Comparison of ENCODE assay signal across 10 mouse cellular contexts in the genomic region with DNA sequence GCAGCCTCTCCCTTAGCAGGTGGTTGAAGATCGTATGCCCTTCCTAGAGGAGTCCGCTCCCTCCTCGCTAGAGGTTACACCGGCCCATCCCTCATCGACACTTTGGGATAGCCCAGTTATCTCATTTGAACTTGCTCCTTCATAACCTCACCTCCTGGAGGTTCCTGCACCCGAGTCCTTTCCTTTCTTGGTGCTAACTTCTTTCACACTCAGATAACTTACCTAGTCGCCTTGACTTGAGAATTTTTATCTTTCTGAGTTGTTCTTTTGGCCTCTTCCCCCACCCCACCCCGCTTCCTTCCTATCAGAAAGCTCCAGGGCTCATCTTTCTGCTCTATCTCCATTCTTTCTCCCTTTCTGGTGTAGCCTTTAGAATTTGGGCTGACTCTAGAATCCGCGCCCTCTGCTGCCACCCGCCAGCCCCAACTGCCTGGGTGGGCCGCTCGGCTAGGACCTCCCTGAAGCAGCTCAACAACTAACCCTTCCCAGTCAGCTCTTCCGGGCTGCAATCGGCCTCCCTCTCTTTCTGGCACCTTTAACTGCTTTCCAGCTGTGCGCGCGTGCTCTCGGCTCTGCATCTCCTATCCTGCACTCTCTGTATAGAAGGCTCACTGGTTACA. TPM values are rescaled to one million over a fixed set of nuclear protein-coding genes. Genes with fewer than 3 reads are reported as not detected.
A peak's percentile ranks its signal among the peaks of the same experiment; 100 is the strongest.
DNase-seq lines count a peak whose midpoint lies in the region; ATAC-seq and TF ChIP-seq lines count a peak whose summit lies in the region.
"Had no signal": no experiment of that assay in that cellular context is flagged by ENCODE, and none has a peak within 500 bp of the region (broad histone marks: within the 10 kb centered on the region; RNA-seq: fewer than 3 reads in every experiment).

No protein-coding gene starts in this region.

- 5% methylated on average over 19 of the region's 19 CpGs for WGBS in heart, embryonic 13.5 days
- WGBS in liver, adult 2 months, result 45% methylated on average over 19 of the region's 19 CpGs
- 8% methylated on average over 19 of the region's 19 CpGs for WGBS in neural tube, embryonic 13.5 days

- DNase-seq in heart, adult 18-20 months, result peak; percentile 34 to 61
- no peak for DNase-seq in heart, adult 8-10 months (ENCODE audit: low spot score)
- no peak for DNase-seq in liver, adult 2 months (ENCODE audit: extremely low read depth, low read depth, low spot score)
- no peak for DNase-seq in cerebellum, postnatal 14 days
- no peak for DNase-seq in cerebellum, postnatal 25 days

- peaks cover 2% of the 10 kb centered on the region; the same call in 1 of the 2 replicates for H3K4me1 ChIP-seq in brown adipose tissue, adult 24 weeks (ENCODE audit: control insufficient read depth, insufficient read depth, insufficient read length, low read length)
- peaks cover 58% of the 10 kb centered on the region for H3K4me1 ChIP-seq in heart, embryonic 13.5 days
- peaks cover 13% of the 10 kb centered on the region for H3K4me1 ChIP-seq in liver, adult 2 months (ENCODE audit: control insufficient read depth, insufficient read depth, low read length)
- H3K4me1 ChIP-seq in neural tube, embryonic 13.5 days (replicated peaks), result peaks cover 11% of the 10 kb centered on the region

- H3K27ac ChIP-seq in brown adipose tissue, adult 24 weeks (replicated peaks; ENCODE audit: low read depth, low read length), result no peak overlapping the region
- peak overlapping the region; percentile 95 for H3K27ac ChIP-seq in heart, embryonic 13.5 days (replicated peaks)
- H3K27ac ChIP-seq in liver, adult 2 months (replicated peaks; ENCODE audit: insufficient read depth, low read depth, low read length), result no peak overlapping the region
- H3K27ac ChIP-seq in neural tube, embryonic 13.5 days (replicated peaks), result no peak overlapping the region

- 0 out of 2 replicates have a peak, but pooled peaks have one; percentile 6 for ATAC-seq in heart, embryonic 13.5 days (ENCODE audit: extremely low read depth, insufficient number of reproducible peaks, low FRiP score, low TSS enrichment)
- no peak for ATAC-seq in neural tube, embryonic 13.5 days (ENCODE audit: low read depth)

- peak overlapping the region; percentile 96 for H3K4me3 ChIP-seq in brown adipose tissue, adult 24 weeks (ENCODE audit: insufficient read depth, low read depth, low read length)
- peak overlapping the region; percentile 90 for H3K4me3 ChIP-seq in heart, embryonic 13.5 days
- peak overlapping the region; percentile 25 for H3K4me3 ChIP-seq in liver, adult 2 months (ENCODE audit: insufficient read depth, low read depth, low read length)
- H3K4me3 ChIP-seq in neural tube, embryonic 13.5 days, result peak overlapping the region; percentile 4; the same call in 1 of the 2 replicates

- H3K27me3 ChIP-seq in heart, embryonic 13.5 days (replicated peaks), result no peaks in the 10 kb centered on the region
- no peaks in the 10 kb centered on the region for H3K27me3 ChIP-seq in liver, adult 2 months (ENCODE audit: control insufficient read depth, insufficient read depth, low read length)
- peaks cover 45% of the 10 kb centered on the region for H3K27me3 ChIP-seq in neural tube, embryonic 13.5 days
- H3K27me3 ChIP-seq: Patski had no signal

- H3K4me2 ChIP-seq in heart, embryonic 13.5 days, result peak overlapping the region; percentile 77
- H3K4me2 ChIP-seq in neural tube, embryonic 13.5 days, result peak overlapping the region; percentile 60

- no peak for TF ChIP-seq CTCF in liver, adult 2 months (IDR thresholded peaks at IDR 0.05; ENCODE audit: low read depth, low read length)

- peaks cover 20% of the 10 kb centered on the region; the same call in 1 of the 2 replicates for H3K79me2 ChIP-seq in liver, adult 2 months (ENCODE audit: control insufficient read depth, insufficient read depth, low read length)

- no peak for TF ChIP-seq POLR2A in liver, adult 2 months (IDR thresholded peaks at IDR 0.05; ENCODE audit: extremely low read depth, insufficient read depth, low read length)

- H3K9ac ChIP-seq in heart, embryonic 13.5 days, result peak overlapping the region; percentile 97
- H3K9ac ChIP-seq in liver, adult 2 months (ENCODE audit: low read depth, low read length), result no peak overlapping the region
- no peak overlapping the region for H3K9ac ChIP-seq in neural tube, embryonic 13.5 days

- H3K36me3 ChIP-seq in heart, embryonic 13.5 days, result 0 out of 2 replicates have a peak, but pooled peaks cover 6% of the 10 kb centered on the region
- no peaks in the 10 kb centered on the region for H3K36me3 ChIP-seq in liver, adult 2 months (ENCODE audit: control insufficient read depth, insufficient read depth, low read length)
- no peaks in the 10 kb centered on the region for H3K36me3 ChIP-seq in neural tube, embryonic 13.5 days

- H3K9me3 ChIP-seq in heart, embryonic 13.5 days, result no peaks in the 10 kb centered on the region
- no peaks in the 10 kb centered on the region for H3K9me3 ChIP-seq in neural tube, embryonic 13.5 days

RNA-seq across cellular contexts. Expression of a gene that starts 0.9 kb away (rescaled TPM):
- 10 to 100 TPM; 27.2 to 38.1 TPM for total RNA-seq in heart, adult 18-20 months (2021)
- 10 to 100 TPM; 39.9 to 50.4 (median 43.5) TPM for total RNA-seq in heart, adult 8-10 months (2022)
- polyA plus RNA-seq in brown adipose tissue, adult 24 weeks (2012; ENCODE audit: insufficient read depth, insufficient read length, missing spikeins), result 5.8 and 11.4 TPM in 2 replicates
- 37.7 and 39.4 TPM in 2 replicates for polyA plus RNA-seq in heart, embryonic 13.5 days (2015; fragmentation: Nextera tagmentation; extraction: Ambion mirVana)
- total RNA-seq in liver, adult 2 months (2014; rRNA removed), result 10.8 and 14.2 TPM in 2 replicates
- 10.7 and 16.0 TPM in 2 replicates for polyA plus RNA-seq in liver, adult 2 months (2012; rRNA removed)
- 8.7 and 11.0 TPM in 2 replicates for polyA plus RNA-seq in neural tube, embryonic 13.5 days (2015; fragmentation: Nextera tagmentation; extraction: Ambion mirVana)

RNA-seq across cellular contexts. Expression of a gene that starts 12.4 kb away (rescaled TPM):
- not detected for total RNA-seq in heart, adult 18-20 months (2021)
- total RNA-seq in heart, adult 8-10 months (2022), result not detected
- not detected in 2 replicates for polyA plus RNA-seq in brown adipose tissue, adult 24 weeks (2012; ENCODE audit: insufficient read depth, insufficient read length, missing spikeins)
- polyA plus RNA-seq in heart, embryonic 13.5 days (2015; fragmentation: Nextera tagmentation; extraction: Ambion mirVana), result not detected in 2 replicates
- total RNA-seq in liver, adult 2 months (2014; rRNA removed), result not detected in 2 replicates
- not detected in 2 replicates for polyA plus RNA-seq in liver, adult 2 months (2012; rRNA removed)
- not detected in 2 replicates for polyA plus RNA-seq in neural tube, embryonic 13.5 days (2015; fragmentation: Nextera tagmentation; extraction: Ambion mirVana)
- total RNA-seq: neutrophil, adult 5-6 weeks had no signal
- polyA plus RNA-seq: Patski had no signal

RNA-seq across cellular contexts. Expression of a gene that starts 23.6 kb away (rescaled TPM):
- total RNA-seq in heart, adult 18-20 months (2021), result under 1 TPM; 0.49 to 0.57 TPM
- total RNA-seq in heart, adult 8-10 months (2022), result 1 to 10 TPM in 1 of 4 experiments, under 1 TPM in 3; 0.34 to 1.7 (median 0.57) TPM
- not detected in 2 replicates for polyA plus RNA-seq in brown adipose tissue, adult 24 weeks (2012; ENCODE audit: insufficient read depth, insufficient read length, missing spikeins)
- 1.5 and 3.0 TPM in 2 replicates for polyA plus RNA-seq in heart, embryonic 13.5 days (2015; fragmentation: Nextera tagmentation; extraction: Ambion mirVana)
- 215 and 324 TPM in 2 replicates for total RNA-seq in liver, adult 2 months (2014; rRNA removed)
- polyA plus RNA-seq in liver, adult 2 months (2012; rRNA removed), result 919 and 969 TPM in 2 replicates
- polyA plus RNA-seq in neural tube, embryonic 13.5 days (2015; fragmentation: Nextera tagmentation; extraction: Ambion mirVana), result 0.59 and 0.71 TPM in 2 replicates
- total RNA-seq: neutrophil, adult 5-6 weeks had no signal

RNA-seq across cellular contexts. Expression of a gene that starts 24.3 kb away (rescaled TPM):
- total RNA-seq in heart, adult 18-20 months (2021), result 10 to 100 TPM in 1 of 2 experiments, 1 to 10 TPM in 1; 8.3 to 10.1 TPM
- total RNA-seq in heart, adult 8-10 months (2022), result 10 to 100 TPM in 1 of 4 experiments, 1 to 10 TPM in 3; 8.5 to 10.9 (median 8.7) TPM
- 11.8 and 12.8 TPM in 2 replicates for polyA plus RNA-seq in brown adipose tissue, adult 24 weeks (2012; ENCODE audit: insufficient read depth, insufficient read length, missing spikeins)
- polyA plus RNA-seq in heart, embryonic 13.5 days (2015; fragmentation: Nextera tagmentation; extraction: Ambion mirVana), result 16.4 and 16.7 TPM in 2 replicates
- 5.7 and 6.8 TPM in 2 replicates for total RNA-seq in liver, adult 2 months (2014; rRNA removed)
- polyA plus RNA-seq in liver, adult 2 months (2012; rRNA removed), result 5.6 and 7.1 TPM in 2 replicates
- polyA plus RNA-seq in neural tube, embryonic 13.5 days (2015; fragmentation: Nextera tagmentation; extraction: Ambion mirVana), result 21.5 and 23.1 TPM in 2 replicates

RNA-seq across cellular contexts. Expression of a gene that starts 28.6 kb away (rescaled TPM):
- total RNA-seq in heart, adult 18-20 months (2021), result 10 to 100 TPM; 72.5 to 92.1 TPM
- 10 to 100 TPM; 54.6 to 72.9 (median 62.2) TPM for total RNA-seq in heart, adult 8-10 months (2022)
- polyA plus RNA-seq in brown adipose tissue, adult 24 weeks (2012; ENCODE audit: insufficient read depth, insufficient read length, missing spikeins), result 50.1 and 59.6 TPM in 2 replicates
- 51.9 and 61.3 TPM in 2 replicates for polyA plus RNA-seq in heart, embryonic 13.5 days (2015; fragmentation: Nextera tagmentation; extraction: Ambion mirVana)
- 86.8 and 109 TPM in 2 replicates for total RNA-seq in liver, adult 2 months (2014; rRNA removed)
- 122 and 139 TPM in 2 replicates for polyA plus RNA-seq in liver, adult 2 months (2012; rRNA removed)
- polyA plus RNA-seq in neural tube, embryonic 13.5 days (2015; fragmentation: Nextera tagmentation; extraction: Ambion mirVana), result 43.1 and 43.2 TPM in 2 replicates

Comparison
In these comparisons a context has a peak if more than half of its experiments do, and no peak if none do; other contexts are left out.
1. DNase-seq: peak in heart, adult 18-20 months (2 of 2); none in heart, adult 8-10 months (single experiment), liver, adult 2 months (single experiment), cerebellum, postnatal 14 days (0 of 2) and cerebellum, postnatal 25 days (0 of 2).
2. H3K4me3 ChIP-seq: peak in every context shown above with its lines; median percentile 96 in brown adipose tissue, adult 24 weeks; 90 in heart, embryonic 13.5 days; 25 in liver, adult 2 months; 4 in neural tube, embryonic 13.5 days.
3. RNA of a gene that starts 23.6 kb away (polyA plus RNA-seq): 919 to 969 TPM in liver, adult 2 months; 1.5 to 3.0 TPM in heart, embryonic 13.5 days, 0.59 to 0.71 TPM in neural tube, embryonic 13.5 days and not detected in brown adipose tissue, adult 24 weeks; every median in the first group is over 100 times any median in the second.